Mouse (Mus musculus) intestine, embryonic 16.5 days (tissue): ENCODE measurements at regions not wholly inside any gene's neighbourhood (a gene's known extent, or its start where the extent isn't known, plus 50 kb on each side); places are given as distances from the start of the nearest gene placed in this dataset.
A peak's percentile ranks its signal among the peaks of the same experiment; 100 is the strongest.

ENCODE experiments used
- ATAC-seq: fragments of 200-750 bp; cut with Nextera tagmentation; 2 replicates; pipeline ENCODE4 v1.8.0; 2017; ENCODE audit warnings: moderate TSS enrichment, moderate library complexity
- H3K27ac ChIP-seq: fragments of 300-500 bp; sonication (generic); 2 replicates; pipeline ENCODE4 v1.5.1; 2014; ENCODE audit warnings: mild to moderate bottlenecking, low read length
- H3K27me3 ChIP-seq: fragments of 300-500 bp; sonication (generic); replicated peaks from 2 replicates; pipeline ENCODE4 v1.6.1; 2014; ENCODE audit warnings: low read length, control low read depth, mixed read lengths; ENCODE audit not compliant: control insufficient read depth, insufficient read depth
- H3K36me3 ChIP-seq: fragments of 300-500 bp; sonication (generic); 2 replicates; pipeline ENCODE4 v1.6.1; 2014; ENCODE audit warnings: low read length, control low read depth; ENCODE audit not compliant: control insufficient read depth, insufficient read depth
- H3K4me1 ChIP-seq: fragments of 300-500 bp; sonication (generic); 2 replicates; pipeline ENCODE4 v1.6.1; 2014; ENCODE audit warnings: low read length, control low read depth, mixed read lengths; ENCODE audit not compliant: control insufficient read depth, insufficient read depth
- H3K4me2 ChIP-seq: fragments of 300-500 bp; sonication (generic); 2 replicates; pipeline ENCODE4 v1.6.1; 2014; ENCODE audit warnings: low read depth, low read length, control low read depth
- H3K4me3 ChIP-seq: fragments of 300-500 bp; sonication (generic); 2 replicates; pipeline ENCODE4 v1.5.1; 2014; ENCODE audit warnings: mild to moderate bottlenecking, low read length
- H3K9ac ChIP-seq: fragments of 300-500 bp; sonication (generic); 2 replicates; pipeline ENCODE4 v1.6.1; 2014; ENCODE audit warnings: low read depth, low read length
- H3K9me3 ChIP-seq: fragments of 300-500 bp; sonication (generic); 2 replicates; pipeline ENCODE4 v1.6.1; 2016; ENCODE audit warnings: low read length, control low read depth; ENCODE audit not compliant: control insufficient read depth
- WGBS: fragments of 180-500 bp; shearing (Covaris S2); extraction: QIAGEN DNeasy Blood & Tissue Kit; methylation state at CpG from one replicate; pipeline ENCODE4 v1.1.7; 2014; 5-methylcytosine and 5-hydroxymethylcytosine counted together

DNA sequence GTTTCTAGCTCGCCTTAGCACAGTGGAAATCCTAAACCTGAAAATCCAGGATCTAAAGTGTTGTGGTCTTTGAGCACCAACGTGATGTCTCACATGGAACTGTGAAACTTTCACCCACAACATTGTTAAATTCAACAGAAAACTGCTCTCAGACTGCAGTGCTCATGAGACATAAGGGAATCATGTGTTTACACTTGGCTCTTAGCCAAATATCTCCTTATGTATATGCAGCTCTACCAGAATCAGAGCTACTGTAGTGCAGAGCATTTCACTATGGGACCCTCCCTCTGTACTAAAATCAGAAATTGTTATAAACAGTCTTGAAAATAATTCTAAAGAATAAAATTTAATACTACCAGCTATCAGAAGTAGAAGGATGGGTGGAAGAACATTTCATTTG is 778.8 kb upstream of the Fam84a start:
- Histone ChIP-seq H3K9me3 (no peaks in the 10 kb centered on the region), H3K9ac (no peak overlapping the region), H3K27ac (no peak overlapping the region), H3K4me3 (no peak overlapping the region), H3K4me2 (no peak overlapping the region), H3K4me1 (no peaks in the 10 kb centered on the region), H3K27me3 (no peaks in the 10 kb centered on the region), H3K36me3 (no peaks in the 10 kb centered on the region)
- WGBS = 65% methylated on average over 2 of the region's 2 CpGs
- no peak for ATAC-seq

GRCm38 (mm10) chr12:14927580-14927979 is 775.7 kb upstream of the Fam84a start:
- ATAC-seq = no peak
- H3K4me1 ChIP-seq = no peaks in the 10 kb centered on the region
- H3K27ac ChIP-seq = no peak overlapping the region
- WGBS = 84% methylated on average over 1 of the region's 1 CpGs
- no peak overlapping the region for H3K4me2 ChIP-seq
- H3K9ac ChIP-seq = no peak overlapping the region
- H3K27me3 ChIP-seq = no peaks in the 10 kb centered on the region
- H3K36me3 ChIP-seq = no peaks in the 10 kb centered on the region
- H3K9me3 ChIP-seq = no peaks in the 10 kb centered on the region
- no peak overlapping the region for H3K4me3 ChIP-seq

DNA sequence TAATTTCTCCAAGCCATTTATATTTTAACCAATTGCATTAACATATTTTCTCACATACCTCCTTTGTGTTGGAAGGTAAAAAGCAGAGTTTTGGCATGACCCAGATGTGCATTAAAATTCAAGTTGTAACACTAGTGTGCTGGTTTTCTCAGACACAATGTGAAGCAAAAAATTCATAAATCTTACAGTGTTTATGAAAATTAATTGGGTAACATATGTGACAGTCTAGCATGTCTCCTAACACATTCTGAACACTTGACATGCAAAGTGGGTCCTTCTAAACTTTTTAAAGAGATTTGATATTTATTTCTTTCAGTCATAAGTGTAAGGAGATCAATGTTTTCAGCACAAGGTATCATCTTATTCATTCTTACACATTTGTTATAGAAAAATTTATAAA is 771.9 kb upstream of the Fam84a start:
- H3K4me1 ChIP-seq = no peaks in the 10 kb centered on the region
- H3K9me3 ChIP-seq = no peaks in the 10 kb centered on the region
- no peak for ATAC-seq
- H3K27me3 ChIP-seq = no peaks in the 10 kb centered on the region
- H3K9ac ChIP-seq = no peak overlapping the region
- H3K4me3 ChIP-seq = no peak overlapping the region
- no peaks in the 10 kb centered on the region for H3K36me3 ChIP-seq
- no peak overlapping the region for H3K27ac ChIP-seq
- no peak overlapping the region for H3K4me2 ChIP-seq

GRCm38 (mm10) chr12:14911931-14912330 is 760.1 kb upstream of the Fam84a start:
- H3K9ac ChIP-seq = no peak overlapping the region
- no peaks in the 10 kb centered on the region for H3K36me3 ChIP-seq
- ATAC-seq = no peak
- H3K4me2 ChIP-seq = no peak overlapping the region
- H3K27ac ChIP-seq = no peak overlapping the region
- no peaks in the 10 kb centered on the region for H3K27me3 ChIP-seq
- no peaks in the 10 kb centered on the region for H3K9me3 ChIP-seq
- 72% methylated on average over 4 of the region's 4 CpGs for WGBS
- no peak overlapping the region for H3K4me3 ChIP-seq
- H3K4me1 ChIP-seq = no peaks in the 10 kb centered on the region

DNA sequence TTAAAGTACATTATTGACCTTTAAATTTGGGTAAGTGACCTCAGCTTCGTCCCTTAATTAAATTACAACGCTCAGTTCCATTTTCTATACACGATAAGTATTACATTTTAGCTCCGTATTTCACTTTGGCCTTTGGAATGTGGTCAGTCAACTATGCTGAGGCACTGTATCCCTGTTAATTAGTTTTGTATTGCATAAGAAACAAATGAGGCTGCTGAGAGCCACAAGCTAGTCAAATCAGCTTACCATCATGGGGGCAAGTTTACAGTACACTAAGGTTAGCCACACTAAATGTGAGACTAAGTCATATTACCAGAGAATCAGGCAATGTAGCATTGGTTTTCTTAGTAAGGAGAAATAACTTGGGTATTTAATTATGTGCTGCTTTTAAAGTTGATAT is 731.3 kb upstream of the Fam84a start:
- Histone ChIP-seq H3K4me3 (no peak overlapping the region), H3K9ac (no peak overlapping the region), H3K36me3 (no peaks in the 10 kb centered on the region), H3K4me2 (no peak overlapping the region), H3K4me1 (no peaks in the 10 kb centered on the region), H3K27ac (no peak overlapping the region), H3K27me3 (no peaks in the 10 kb centered on the region), H3K9me3 (no peaks in the 10 kb centered on the region)
- ATAC-seq = no peak
- WGBS = 85% methylated on average over 4 of the region's 4 CpGs

DNA sequence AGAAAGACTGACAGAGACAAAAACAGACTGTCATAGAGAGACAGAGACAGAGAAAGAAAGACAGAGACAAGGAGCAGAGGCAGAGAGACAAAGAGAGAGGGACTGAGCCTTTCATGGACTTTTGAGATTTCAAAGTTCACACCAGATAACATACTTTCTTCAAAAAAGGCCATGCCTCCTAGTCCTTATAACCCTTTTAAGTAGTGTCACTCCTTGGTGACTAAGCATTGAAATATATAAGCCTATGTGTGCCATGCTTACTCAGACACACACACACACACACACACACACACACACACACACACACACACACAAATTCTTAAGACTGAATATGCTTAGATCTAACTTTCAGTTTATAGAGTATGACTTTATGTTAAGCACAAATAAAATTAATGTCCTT is 728.6 kb upstream of the Fam84a start:
- H3K4me3 ChIP-seq = no peak overlapping the region
- no peaks in the 10 kb centered on the region for H3K9me3 ChIP-seq
- no peak overlapping the region for H3K4me2 ChIP-seq
- H3K27ac ChIP-seq = no peak overlapping the region
- no peaks in the 10 kb centered on the region for H3K36me3 ChIP-seq
- no peaks in the 10 kb centered on the region for H3K27me3 ChIP-seq
- ATAC-seq = 0 out of 2 replicates have a peak, but pooled peaks have one; percentile 52
- H3K4me1 ChIP-seq = no peaks in the 10 kb centered on the region
- H3K9ac ChIP-seq = no peak overlapping the region

- no peak for ATAC-seq
- Histone ChIP-seq H3K27ac (no peak overlapping the region), H3K36me3 (no peaks in the 10 kb centered on the region), H3K4me3 (no peak overlapping the region), H3K9me3 (no peaks in the 10 kb centered on the region), H3K27me3 (no peaks in the 10 kb centered on the region), H3K4me1 (no peaks in the 10 kb centered on the region), H3K9ac (no peak overlapping the region), H3K4me2 (no peak overlapping the region)
- WGBS = 54% methylated on average over 3 of the region's 3 CpGs
Observed at GRCm38 (mm10) chr12:14875290-14875689, 723.4 kb upstream of the Fam84a start.

DNA sequence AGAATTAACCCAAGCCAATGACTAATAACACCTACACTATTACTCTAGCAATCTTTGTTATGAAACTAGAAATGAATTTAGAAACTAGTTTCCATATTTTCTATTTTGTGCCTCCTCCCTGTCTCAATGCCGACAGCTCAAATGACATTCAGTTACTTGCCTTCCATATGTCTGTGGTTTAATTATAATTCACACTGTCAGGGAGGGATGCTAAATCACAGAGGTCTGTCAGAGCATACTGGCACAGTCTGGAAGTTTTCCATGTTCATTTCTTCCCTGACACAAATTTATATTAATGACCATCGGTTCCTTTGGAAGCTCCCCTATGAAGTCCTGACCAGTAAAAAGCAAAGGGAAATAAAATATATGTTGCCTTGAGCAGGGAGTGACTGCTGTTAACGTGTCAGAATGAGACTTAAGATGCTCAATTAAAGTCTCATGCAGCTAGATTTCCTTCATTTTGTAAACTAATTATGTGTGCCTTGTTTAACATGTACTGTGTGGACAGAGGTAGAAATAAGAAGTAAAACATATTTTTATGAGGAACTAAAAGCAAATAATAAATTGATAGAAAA is 719.6 kb upstream of the Fam84a start:
- Histone ChIP-seq H3K9me3 (no peaks in the 10 kb centered on the region), H3K4me3 (no peak overlapping the region), H3K27me3 (no peaks in the 10 kb centered on the region), H3K4me2 (no peak overlapping the region), H3K9ac (no peak overlapping the region), H3K27ac (no peak overlapping the region), H3K36me3 (no peaks in the 10 kb centered on the region), H3K4me1 (no peaks in the 10 kb centered on the region)
- WGBS = 73% methylated on average over 3 of the region's 3 CpGs
- ATAC-seq = no peak

DNA sequence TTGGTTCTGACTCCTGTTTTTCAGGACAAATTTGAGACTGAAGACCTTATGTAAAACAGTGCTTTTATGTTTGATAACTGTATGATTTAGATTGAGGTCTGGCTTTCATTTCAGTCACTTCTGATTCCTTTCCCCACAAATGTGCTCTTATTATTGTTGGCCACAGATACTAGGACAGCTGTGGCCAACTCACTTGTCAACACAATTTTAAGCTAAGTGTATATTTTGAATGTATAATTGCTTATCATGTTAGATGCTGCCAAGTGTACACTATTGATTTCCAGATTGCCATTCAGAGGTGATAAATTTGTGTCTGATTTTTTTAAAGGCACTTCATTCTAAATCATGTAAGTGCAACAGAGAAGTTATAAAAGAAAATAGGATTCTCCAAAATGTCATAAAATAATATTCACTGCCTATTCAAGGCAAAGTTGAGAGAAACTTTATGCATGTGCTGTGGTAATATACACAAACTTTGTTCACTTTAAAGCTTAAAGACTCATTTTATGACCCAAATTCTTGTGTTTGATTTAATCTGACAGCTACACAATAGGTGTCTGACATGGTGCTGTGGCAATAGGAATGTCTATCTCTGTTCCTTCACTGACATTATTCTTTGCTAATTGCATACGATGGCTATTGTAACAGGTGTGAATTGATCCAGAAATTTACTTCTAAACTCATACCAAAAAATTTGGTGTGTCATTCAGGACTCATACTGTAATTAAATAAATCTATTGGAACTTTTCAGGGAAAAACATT is 708.1 kb upstream of the Fam84a start:
- ATAC-seq = no peak
- H3K27ac ChIP-seq = no peak overlapping the region
- no peak overlapping the region for H3K9ac ChIP-seq
- no peaks in the 10 kb centered on the region for H3K4me1 ChIP-seq
- no peaks in the 10 kb centered on the region for H3K27me3 ChIP-seq
- H3K4me2 ChIP-seq = no peak overlapping the region
- WGBS = 72% methylated on average over 1 of the region's 1 CpGs
- H3K4me3 ChIP-seq = no peak overlapping the region
- H3K9me3 ChIP-seq = no peaks in the 10 kb centered on the region
- H3K36me3 ChIP-seq = no peaks in the 10 kb centered on the region

DNA sequence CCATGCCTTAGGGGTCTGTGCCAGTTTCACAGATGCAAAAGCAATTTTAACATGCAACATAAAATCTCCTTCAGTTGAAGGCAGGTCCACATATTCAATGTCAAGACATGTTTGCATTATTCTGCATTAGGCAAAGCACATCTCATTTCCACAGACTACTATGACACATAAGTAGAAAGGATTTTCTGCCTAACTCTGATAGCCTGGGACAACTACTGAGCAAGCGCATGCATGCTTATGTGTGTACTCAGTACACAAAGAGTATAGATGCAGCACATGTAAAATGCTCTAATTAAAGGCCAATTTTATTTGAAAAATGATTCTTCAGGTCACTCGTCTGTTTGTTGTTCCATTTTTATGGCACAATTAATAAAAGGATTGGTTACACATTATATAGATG is 707.2 kb upstream of the Fam84a start:
- Histone ChIP-seq H3K27ac (no peak overlapping the region), H3K4me1 (no peaks in the 10 kb centered on the region), H3K36me3 (no peaks in the 10 kb centered on the region), H3K9me3 (no peaks in the 10 kb centered on the region), H3K4me2 (no peak overlapping the region), H3K4me3 (no peak overlapping the region), H3K9ac (no peak overlapping the region), H3K27me3 (no peaks in the 10 kb centered on the region)
- 82% methylated on average over 2 of the region's 2 CpGs for WGBS
- ATAC-seq = no peak
